Mouse (Mus musculus): ENCODE measurements at regions not wholly inside any gene's neighbourhood (a gene's known extent, or its start where the extent isn't known, plus 50 kb on each side); places are given as distances from the start of the nearest gene placed in this dataset.

GRCm38 (mm10) chr3:105222925-105223324, 156.3 kb downstream of the 4930564D02Rik start:
- no peak for TF ChIP-seq CTCF (IDR thresholded peaks at IDR 0.05; ENCODE audit: borderline replicate concordance, control insufficient read depth, extremely low read depth, insufficient read depth, low read length, poor library complexity)
- TF ChIP-seq POLR2A (IDR thresholded peaks at IDR 0.05; ENCODE audit: control insufficient read depth, extremely low read depth, insufficient read depth, low read length, poor library complexity) = no peak

All from thymus, adult 2 months (tissue).